Mouse (Mus musculus) brain, embryonic 14.5 days (tissue): ENCODE measurements at regions not wholly inside any gene's neighbourhood (a gene's known extent, or its start where the extent isn't known, plus 50 kb on each side); places are given as distances from the start of the nearest gene placed in this dataset.

Experiments
- CTCF ChIP-seq: fragments of 200-500 bp; IDR thresholded peaks from 2 replicates; pipeline ENCODE4 v1.5.1; 2012; ENCODE audit warnings: inconsistent platforms, mild to moderate bottlenecking, moderate library complexity, borderline replicate concordance; ENCODE audit not compliant: insufficient read depth, insufficient read length; ENCODE audit errors: extremely low read depth
- POLR2A ChIP-seq: fragments of 200-500 bp; IDR thresholded peaks from 2 replicates; pipeline ENCODE4 v1.6.1; 2012; ENCODE audit warnings: mild to moderate bottlenecking, inconsistent platforms, borderline replicate concordance; ENCODE audit not compliant: poor library complexity, insufficient read depth, insufficient read length, severe bottlenecking; ENCODE audit errors: extremely low read depth

GRCm38 (mm10) chr15:24682167-24682566 is 731.4 kb downstream of the Basp1 start:
- TF ChIP-seq CTCF (no peak), POLR2A (no peak)
